Mouse (Mus musculus): ENCODE measurements around the gene Aldh16a1. TPM values are rescaled to one million over a fixed set of nuclear protein-coding genes. Genes with fewer than 3 reads are reported as not detected.
"Not testable (repeated sequence)": the region's sequence is repeated elsewhere in the genome, so short reads cannot be mapped to it uniquely, and the experiment has no call there.

Aldh16a1 gene
- total RNA-seq, 2 experiments from 2014 or later: 26.9 to 68.0 TPM

GRCm38 (mm10) chr7:45121966-45122365 lies 32.4 kb downstream of the Aldh16a1 start:
- no peak for ATAC-seq (ENCODE audit: poor library complexity, severe bottlenecking)

GRCm38 (mm10) chr7:45121404-45121803 lies 33.0 kb downstream of the Aldh16a1 start:
- ATAC-seq (ENCODE audit: poor library complexity, severe bottlenecking): peak; percentile 41

- no peak for ATAC-seq (ENCODE audit: poor library complexity, severe bottlenecking)
Observed at GRCm38 (mm10) chr7:45119780-45120709, 34.3 kb downstream of the Aldh16a1 start.

DNA sequence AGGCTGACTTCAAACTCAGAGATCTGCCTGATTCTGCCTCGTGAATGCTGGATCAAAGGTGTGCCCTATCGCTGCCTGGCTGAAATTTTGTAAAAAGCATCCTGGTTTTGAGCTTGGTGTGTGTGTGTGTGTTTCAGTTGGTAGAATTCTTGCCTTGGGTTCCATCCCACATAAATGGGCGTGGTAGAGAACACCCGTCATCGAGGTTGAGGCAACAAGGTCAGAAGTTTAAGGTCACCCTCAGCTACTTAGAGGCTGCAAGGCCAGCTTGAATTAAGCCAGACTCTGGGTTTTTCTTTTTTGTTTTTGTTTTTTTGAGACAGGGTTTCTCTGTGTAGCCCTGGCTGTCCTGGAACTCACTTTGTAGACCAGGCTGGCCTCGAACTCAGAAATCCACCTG lies 36.0 kb downstream of the Aldh16a1 start:
- ATAC-seq (ENCODE audit: poor library complexity, severe bottlenecking): no peak

GRCm38 (mm10) chr7:45117566-45117965 lies 36.8 kb downstream of the Aldh16a1 start:
- no peak for ATAC-seq (ENCODE audit: poor library complexity, severe bottlenecking)

GRCm38 (mm10) chr7:45113476-45113875 lies 40.9 kb downstream of the Aldh16a1 start:
- ATAC-seq (ENCODE audit: poor library complexity, severe bottlenecking): no peak

DNA sequence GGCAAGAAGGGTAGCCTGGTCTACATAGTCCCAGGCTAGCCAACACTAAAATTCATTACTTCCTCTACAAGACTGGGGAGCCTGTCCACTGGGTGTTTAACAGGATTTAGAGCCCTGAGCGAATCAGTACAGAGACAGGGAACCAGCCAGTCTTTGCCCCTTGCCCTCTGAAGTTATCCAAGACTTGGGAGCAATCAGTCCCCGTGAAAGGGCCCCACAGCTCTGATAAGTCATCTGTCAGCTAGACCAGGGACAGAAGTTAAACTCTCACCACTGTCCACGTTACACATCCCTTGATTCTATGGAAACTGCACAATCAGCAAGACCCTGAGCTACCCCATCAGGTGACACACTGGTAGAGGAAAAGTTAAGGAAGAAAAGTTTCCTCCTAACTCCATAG lies 41.9 kb downstream of the Aldh16a1 start:
- ATAC-seq (ENCODE audit: poor library complexity, severe bottlenecking): no peak

DNA sequence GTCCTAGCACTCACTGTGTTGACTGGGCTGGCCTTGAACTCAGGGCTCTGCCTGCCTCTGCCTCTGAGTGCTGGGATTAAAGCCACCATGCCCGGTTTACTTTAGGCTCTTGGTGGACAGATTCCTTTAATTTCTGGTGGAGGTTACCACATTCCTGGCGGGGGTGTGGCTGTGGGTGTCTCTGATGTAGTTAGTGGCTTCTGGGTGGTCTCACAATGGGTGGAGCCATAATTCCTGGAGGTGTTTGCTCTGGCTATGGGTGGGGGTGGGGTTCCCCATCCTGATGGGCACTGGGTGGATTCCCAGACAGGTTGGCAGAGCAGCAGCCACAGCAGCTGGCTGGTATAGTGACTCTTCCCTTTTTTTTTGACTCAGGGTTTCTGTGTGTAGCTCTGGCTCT lies 42.4 kb downstream of the Aldh16a1 start:
- no peak for ATAC-seq (ENCODE audit: poor library complexity, severe bottlenecking)

- not testable (repeated sequence) for ATAC-seq (ENCODE audit: poor library complexity, severe bottlenecking)
Observed at GRCm38 (mm10) chr7:45110089-45110488, 44.3 kb downstream of the Aldh16a1 start.

GRCm38 (mm10) chr7:45107052-45107645 lies 47.2 kb downstream of the Aldh16a1 start:
- ATAC-seq (ENCODE audit: poor library complexity, severe bottlenecking): peak; percentile 39; the same call in 1 of the 2 replicates

- no peak for ATAC-seq (ENCODE audit: poor library complexity, severe bottlenecking)
Observed at GRCm38 (mm10) chr7:45106441-45106840, 47.9 kb downstream of the Aldh16a1 start.

GRCm38 (mm10) chr7:45105491-45105890 lies 48.9 kb downstream of the Aldh16a1 start:
- ATAC-seq (ENCODE audit: poor library complexity, severe bottlenecking): no peak

GRCm38 (mm10) chr7:45104941-45105340 lies 49.4 kb downstream of the Aldh16a1 start:
- no peak for ATAC-seq (ENCODE audit: poor library complexity, severe bottlenecking)

DNA sequence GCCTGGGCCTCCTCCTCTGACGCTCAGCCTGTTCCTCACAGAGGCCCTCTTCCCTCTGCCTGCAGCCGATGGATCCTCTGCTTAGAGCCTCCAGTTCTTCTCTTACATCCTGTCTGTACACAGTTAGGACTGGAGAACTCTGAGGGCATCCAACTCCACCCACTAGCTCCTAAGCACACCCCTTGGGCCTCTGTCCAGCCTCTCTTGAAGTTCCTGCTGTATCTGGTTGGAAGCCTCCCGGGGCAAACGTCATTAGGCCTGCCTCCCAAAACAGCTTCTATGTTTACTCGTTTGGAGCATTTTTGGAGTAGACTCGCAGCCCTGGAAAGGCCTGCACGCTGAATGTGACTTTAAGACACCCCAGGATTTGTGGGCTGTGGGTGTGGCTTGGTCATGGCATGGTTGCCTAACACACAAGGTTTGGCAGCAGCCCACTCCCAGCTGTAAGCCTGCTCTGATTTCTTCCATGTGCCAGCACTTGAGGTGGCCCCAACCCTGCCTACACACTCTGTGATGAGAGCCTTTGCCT lies 50.7 kb downstream of the Aldh16a1 start, which contains the start of gene Fcgrt:
TSS of gene Fcgrt (minus strand) at position 200 of the 529 bp plus-strand sequence.
- ATAC-seq (ENCODE audit: poor library complexity, severe bottlenecking): peak; percentile 91

DNA sequence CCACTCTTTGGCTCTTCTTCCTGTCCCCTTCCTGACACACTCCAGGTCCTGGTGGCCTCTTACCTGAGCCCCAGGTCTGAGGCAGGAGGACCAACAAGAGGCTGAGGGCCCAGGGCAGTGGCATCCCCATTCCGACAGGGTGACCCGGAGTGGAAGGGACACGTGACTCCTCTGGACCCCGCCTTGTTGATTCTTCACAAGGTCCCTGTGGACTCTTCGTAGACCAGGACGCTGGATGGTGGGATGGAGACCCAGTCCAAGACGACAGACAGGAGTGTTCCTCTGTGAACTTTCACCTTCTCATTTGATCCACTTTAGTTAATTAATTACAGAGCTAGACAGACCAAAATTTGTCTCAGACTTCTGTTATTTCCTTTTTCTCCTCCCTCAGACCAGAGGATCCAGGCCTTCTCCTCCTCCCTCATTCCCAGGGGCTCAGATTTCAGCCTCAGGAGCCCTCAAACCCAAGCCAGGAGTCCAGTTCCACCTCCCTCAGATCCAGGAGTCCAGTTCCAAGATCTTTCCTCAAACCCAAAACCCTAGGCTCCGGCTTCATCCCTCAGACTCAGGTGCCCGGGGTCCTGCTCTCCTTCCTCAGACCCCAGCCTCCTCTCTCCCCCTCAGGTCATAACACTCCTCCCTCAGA lies 51.3 kb downstream of the Aldh16a1 start:
- ATAC-seq (ENCODE audit: poor library complexity, severe bottlenecking): no peak

- no peak for ATAC-seq (ENCODE audit: poor library complexity, severe bottlenecking)
Observed at GRCm38 (mm10) chr7:45102441-45102840, 51.9 kb downstream of the Aldh16a1 start.

DNA sequence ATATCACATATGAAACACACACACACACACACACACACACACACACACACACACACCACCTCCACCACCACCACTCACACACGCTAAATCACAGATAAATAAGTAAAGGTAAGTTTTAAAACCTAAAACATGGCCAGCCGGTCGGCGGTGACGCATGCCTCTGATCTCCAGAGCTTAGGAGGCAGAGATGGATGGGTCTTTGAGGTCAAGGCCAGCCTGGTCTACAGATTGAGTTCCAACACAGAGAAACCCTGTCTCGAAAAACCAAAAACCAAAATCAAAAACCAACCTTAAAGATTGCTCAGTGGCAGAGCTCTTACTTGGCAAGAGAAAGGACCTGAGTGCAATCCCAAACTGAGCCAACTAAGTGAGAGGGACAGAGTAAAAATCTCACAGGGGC lies 54.3 kb downstream of the Aldh16a1 start:
- no peak for ATAC-seq (ENCODE audit: poor library complexity, severe bottlenecking)

DNA sequence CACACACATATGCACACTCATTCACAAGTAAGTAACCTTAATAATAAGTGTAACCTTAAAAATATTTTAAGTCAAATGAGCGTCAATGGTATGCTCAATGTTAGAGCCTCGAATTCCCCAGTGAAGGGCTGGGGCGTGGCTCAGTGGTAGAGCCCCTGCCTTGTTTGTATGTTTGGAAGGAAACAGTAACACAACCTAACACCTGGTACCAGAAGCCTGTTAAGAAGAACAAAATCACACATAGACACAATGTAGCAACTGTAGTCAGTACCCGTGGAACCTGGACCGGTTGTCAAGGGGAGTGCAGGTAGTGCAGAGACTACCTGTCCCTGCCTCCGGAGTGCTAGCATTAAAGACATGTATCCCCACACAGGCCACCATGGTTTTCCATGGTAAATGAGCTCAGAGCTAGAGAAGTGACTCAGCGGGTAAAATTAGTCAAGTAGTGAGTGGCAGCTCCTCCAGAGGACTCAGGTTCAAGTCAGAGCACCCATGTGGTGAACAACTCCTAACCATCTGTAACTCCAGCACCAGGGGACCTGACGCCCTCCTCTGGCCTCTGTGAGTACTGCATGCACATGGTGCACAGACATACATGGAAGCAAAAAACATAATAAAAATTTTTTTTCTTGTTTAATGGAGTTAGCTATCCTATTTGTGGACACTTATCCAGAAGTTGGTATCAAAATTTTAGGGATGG lies 55.7 kb downstream of the Aldh16a1 start:
- ATAC-seq (ENCODE audit: poor library complexity, severe bottlenecking): no peak

DNA sequence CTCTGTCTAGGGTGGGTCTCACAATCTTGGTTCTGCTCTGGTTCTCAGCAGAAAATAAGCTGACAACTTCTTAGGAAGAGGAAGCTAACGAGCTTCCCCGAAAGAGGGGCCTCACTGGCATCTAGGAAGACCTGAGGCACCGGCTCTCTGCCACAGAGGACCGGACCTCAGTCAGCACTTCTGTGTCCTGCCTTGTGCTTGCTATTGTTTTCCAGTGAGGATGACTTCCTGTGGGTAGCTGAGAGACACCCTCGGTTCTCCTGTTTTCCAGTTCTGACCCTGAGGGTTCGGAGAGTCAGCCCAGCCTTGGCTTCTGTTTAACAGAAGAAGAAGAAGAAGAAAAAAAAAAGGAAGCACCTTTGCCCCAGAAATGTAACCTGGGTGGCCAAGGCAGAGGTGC lies 56.9 kb downstream of the Aldh16a1 start:
- ATAC-seq (ENCODE audit: poor library complexity, severe bottlenecking): no peak

DNA sequence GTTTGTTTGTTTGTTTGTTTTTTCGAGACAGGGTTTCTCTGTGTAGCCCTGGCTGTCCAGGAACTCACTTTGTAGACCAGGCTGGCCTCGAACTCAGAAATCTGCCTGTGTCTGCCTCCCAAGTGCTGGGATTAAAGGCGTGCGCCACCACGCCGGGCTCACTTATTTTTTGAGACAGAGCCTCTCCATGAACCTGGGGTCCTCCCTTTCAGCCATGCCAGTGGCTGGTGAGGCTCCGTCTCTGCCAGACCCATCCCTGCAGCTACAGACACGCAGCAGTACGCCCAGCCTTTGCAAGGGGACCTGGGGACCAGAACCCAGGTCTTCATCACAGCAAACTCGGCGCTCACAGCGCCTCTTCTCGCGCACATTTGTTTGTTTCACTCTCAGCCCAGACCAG lies 58.4 kb downstream of the Aldh16a1 start:
- not testable (repeated sequence) for ATAC-seq (ENCODE audit: poor library complexity, severe bottlenecking)

DNA sequence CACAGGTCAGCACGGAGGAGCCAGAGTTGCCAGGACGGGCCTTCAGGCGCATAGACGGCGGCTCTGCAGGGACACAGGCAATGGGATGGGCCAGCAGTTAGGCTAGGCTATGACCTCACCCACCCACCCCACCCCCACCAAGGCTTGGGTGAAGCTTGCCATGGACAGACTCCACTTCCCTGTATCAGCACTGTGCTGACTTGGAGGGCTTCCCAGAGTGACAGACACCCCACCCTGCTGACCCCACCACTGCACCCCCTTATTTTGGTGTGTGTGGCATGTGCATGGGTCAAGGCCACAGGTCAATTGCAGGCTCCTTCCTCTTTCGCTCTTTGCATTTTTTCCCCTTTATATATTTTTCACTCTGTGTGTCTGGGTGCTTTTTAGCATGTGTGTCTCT lies 59.0 kb downstream of the Aldh16a1 start:
- no peak for ATAC-seq (ENCODE audit: poor library complexity, severe bottlenecking)
